Mouse (Mus musculus) MEL-GATA-1-ER (cell line): ENCODE measurements at regions not wholly inside any gene's neighbourhood (a gene's known extent, or its start where the extent isn't known, plus 50 kb on each side); places are given as distances from the start of the nearest gene placed in this dataset.

Source experiments
- DNase-seq: peaks from one replicate; pipeline ENCODE4 v3.0.0-alpha.2; 2012; ENCODE audit warnings: low read depth; ENCODE audit errors: extremely low read depth

GRCm38 (mm10) chr16:52747744-52748143, 293.9 kb upstream of the Alcam start:
- DNase-seq = no peak

DNA sequence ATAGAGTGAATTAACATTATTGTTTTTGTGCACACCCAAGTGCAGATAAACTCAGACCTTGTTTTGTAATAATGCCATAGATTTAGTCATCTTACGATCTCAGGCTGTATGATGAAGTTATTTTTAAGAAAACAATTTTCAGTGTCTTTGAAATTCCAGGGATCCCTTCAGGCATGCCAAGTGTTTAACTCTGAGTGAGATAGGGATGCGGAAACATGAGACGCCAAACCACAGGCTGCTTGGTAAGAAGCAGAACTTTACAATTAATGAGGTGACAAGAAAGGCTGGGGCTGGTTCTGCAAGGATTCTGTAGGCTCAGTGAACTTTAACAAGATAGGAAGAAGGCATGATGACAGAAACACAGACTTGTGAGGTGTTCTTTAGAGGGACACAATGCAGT, 292.3 kb upstream of the Alcam start:
- no peak for DNase-seq

DNA sequence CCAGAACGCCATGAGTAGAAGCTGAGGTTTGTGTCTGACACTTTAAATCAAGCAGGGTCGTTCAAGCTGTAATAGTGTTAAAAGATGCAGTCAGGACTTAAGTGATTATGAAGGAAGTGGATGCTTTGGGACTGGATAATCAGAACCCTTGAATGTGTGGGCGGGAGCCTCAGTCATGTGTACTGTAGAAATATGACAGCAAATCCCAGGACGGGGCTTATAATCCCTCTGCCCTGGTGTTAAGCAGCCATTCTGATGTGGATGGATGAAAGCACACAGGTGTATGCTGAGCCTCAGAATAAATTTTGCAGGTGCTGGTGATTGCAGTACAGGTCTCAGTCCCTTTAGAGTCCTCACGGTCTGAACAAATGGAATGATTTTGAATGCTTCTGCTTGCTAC, 290.8 kb upstream of the Alcam start:
- DNase-seq = no peak

- DNase-seq = no peak
Observed at GRCm38 (mm10) chr16:52742166-52742565, 288.3 kb upstream of the Alcam start.

GRCm38 (mm10) chr16:52726120-52726844, 272.4 kb upstream of the Alcam start:
- DNase-seq = no peak

- no peak for DNase-seq
Observed at GRCm38 (mm10) chr16:52718231-52718932, 264.5 kb upstream of the Alcam start.

GRCm38 (mm10) chr16:52690272-52690671, 236.4 kb upstream of the Alcam start:
- DNase-seq = no peak

- DNase-seq = no peak
Observed at GRCm38 (mm10) chr16:52654825-52655224, 201.0 kb upstream of the Alcam start.
